Mouse (Mus musculus) Muller cell, postnatal 12 days (primary cell): ENCODE data around the gene Klhdc10.

Experiments used
- DNase-seq: peaks from one replicate; pipeline ENCODE4 v3.0.0-alpha.2; 2015; ENCODE audit errors: inconsistent ontology term

Klhdc10 gene

DNA sequence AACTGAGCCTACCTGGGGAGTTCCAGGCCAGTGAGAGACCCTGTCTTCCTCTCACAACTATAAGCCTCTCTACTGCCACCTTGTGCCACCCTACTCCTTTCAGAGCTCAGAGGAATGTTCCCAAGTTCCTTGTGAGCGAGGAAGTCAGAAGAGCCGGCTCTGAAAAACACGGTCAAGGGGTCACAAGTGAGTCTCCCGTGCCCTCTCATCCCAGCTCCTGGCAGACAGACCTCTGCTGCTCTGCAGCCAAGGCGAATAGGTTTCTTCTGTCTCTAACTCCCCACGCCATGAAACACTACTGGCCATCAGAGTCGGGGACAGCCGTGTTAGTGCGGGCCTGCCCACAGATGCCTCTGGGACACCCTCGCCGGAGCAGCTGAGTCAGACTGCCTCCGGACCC lies 67.0 kb downstream of the Klhdc10 start:
- DNase-seq, result peak; percentile 27

DNA sequence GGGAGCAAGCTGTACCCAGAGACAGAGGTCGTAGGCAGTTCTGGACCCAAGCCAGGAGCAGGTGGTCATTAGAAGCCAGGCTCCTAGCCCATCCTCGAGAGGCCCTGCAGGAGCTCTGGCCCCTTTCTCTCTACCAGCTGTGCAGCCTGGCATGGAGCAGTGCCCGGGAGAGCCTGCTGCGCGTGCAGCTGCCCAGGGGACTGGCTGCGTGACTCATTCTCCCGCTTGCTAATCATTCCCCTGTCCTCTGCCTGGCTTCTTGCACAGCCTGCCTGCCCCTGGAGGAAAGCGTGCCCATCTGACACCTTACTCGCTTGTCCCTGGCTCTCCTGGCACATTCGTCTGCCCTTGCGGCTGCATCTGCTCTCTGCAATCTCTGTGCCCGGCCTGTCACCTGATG lies 67.7 kb downstream of the Klhdc10 start:
- peak; percentile 66 for DNase-seq

DNA sequence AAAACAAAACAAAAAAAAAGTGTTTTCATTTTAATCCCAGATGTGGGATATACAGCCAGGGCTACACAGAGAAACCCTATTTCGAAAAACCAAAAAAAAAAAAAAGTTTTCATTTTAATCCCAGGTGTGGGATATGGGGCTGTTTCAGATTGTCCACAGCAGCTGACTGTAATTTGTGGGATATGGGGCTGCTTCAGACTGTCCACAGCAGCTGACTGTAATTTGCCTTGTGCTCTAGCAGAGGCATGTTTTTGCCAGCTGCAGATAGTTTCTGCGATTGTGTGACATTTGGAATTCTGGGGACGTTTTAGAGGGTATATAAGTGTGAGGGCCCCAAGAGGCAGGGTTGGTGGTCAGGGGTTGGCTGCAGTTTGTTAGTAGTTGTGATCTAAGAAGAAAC lies 70.0 kb downstream of the Klhdc10 start:
- DNase-seq, result no peak

DNA sequence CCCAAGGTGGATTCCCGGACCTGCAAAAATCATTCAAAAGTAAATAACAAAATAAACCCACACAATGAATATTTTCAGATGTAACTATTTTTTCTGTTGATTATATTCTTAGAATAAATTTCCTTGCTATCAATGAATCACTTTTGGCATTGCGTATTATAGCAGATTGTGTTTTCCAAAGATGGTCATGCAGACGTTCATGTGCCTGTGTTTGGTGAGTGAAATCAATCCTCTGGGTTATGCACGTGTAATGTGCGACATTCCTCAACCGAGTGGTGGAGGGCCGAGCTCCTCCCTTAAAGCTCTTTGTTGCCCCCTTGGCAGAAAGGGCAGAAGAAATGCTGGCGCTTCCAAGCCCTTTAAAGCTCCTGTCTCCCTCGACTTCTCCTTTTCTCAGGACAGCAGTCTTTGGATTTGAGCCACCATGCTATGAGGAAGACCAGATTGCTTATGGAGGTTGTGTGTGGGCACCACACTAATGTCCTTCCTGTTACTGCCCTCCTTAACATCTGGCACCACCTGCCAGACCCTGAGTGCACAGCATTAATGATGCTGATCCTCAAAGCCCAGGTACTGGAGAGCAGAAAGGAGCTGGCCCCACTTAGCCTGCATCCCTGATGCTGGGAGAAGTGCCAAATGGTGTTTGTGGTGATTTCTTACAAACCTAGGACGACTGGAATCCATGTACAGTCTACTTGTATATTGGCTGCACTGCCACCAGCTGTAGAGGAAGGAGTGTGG lies 74.5 kb downstream of the Klhdc10 start:
- no peak for DNase-seq

DNA sequence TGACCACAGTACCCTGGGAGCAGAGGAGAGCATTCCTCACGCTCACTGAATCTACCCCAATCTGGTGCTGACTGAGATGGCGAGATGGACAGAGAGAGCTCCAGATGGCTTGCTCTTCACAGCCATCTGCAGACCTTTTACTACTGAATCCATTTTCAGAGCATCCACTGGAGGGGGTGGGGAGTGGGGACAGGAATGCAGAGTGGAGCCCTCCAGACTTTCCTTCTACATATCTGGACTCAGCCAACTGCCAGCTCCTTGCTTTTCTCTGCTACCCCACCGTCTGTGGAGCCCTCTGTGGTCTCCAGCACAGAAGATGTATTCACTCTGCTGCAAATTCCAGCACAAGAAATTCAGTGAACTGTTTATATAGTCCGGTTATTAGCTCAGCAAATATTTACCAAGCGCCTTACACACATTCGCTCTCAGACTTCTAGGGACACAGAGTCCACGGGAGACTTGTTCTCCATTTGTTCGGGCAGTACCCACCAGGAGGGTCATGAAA lies 75.6 kb downstream of the Klhdc10 start:
- DNase-seq, result peak; percentile 58

DNA sequence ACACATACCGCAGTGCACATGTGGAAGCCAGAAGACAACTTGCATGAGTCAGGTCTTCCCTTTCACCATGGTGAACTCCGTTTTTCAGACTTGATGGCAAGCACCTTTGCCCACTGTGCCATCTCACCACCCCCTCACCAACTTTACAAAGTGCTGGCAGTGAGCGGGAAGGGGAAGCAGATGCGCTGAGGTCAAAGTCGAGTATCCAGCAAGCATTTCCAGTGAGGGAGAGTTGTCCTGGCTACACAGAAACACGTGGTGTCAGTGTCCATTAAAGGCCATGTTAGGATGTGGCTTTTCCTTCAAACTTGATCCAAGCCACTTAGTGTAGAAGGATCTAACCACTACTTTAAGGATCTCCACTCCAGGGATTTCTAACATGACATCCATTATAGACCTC lies 76.1 kb downstream of the Klhdc10 start:
- DNase-seq, result no peak

DNA sequence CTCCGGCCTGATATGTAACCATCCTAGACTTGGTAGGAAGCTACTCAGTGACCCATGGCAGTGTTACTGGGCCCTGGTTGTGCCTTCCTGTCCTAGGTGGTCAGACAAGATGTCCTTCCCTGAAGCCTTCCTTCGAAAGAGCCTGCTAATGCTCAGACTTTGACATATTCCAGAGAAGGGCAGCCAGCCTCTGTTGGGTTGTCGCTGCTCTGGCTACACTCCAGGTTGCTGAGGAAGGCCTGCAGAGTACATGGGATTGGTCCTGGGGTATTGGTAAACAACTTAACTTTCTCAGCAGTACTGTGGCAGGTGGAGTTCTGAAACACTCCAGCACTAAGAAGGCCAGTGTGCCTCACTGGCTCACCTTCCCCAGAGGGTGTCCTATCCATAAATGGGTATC lies 77.8 kb downstream of the Klhdc10 start:
- no peak for DNase-seq

DNA sequence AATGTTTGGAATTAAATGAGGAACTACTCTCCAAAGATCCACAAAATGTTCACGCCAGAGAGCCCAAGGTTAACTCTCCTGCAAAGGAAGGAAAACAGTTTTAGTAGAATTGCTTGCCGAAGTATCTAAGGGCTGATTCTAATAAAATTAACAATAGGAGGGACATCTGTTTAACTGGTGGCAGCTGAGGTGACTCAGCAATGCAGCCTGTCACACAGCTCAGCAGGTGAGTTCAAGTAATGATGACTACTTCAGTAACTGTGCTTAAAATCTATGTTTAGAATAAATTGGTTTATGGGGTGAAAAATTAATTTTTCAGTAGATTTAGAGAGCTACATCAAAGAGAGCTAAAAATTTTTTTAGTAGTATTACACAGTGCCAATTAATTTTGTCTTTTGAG lies 81.2 kb downstream of the Klhdc10 start:
- DNase-seq, result no peak

DNA sequence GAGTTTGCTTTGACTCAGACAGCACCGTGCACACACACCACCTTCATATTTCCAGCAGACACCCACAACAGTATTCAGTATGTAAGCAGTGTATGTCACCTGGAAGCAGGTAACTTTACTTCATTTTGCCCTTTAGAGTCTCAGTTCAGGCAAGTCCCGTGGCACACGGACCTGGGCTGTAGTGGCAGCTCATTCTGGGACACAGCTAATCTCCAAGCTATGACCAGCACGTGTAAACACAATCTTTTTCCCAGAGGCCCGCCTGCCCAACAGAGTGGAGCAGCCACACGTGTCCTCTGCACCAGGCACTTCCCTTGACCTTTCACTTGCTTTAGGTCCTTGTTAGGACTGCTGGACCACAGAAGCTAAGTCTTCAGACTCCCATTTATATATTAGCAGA lies 84.8 kb downstream of the Klhdc10 start:
- DNase-seq, result no peak

DNA sequence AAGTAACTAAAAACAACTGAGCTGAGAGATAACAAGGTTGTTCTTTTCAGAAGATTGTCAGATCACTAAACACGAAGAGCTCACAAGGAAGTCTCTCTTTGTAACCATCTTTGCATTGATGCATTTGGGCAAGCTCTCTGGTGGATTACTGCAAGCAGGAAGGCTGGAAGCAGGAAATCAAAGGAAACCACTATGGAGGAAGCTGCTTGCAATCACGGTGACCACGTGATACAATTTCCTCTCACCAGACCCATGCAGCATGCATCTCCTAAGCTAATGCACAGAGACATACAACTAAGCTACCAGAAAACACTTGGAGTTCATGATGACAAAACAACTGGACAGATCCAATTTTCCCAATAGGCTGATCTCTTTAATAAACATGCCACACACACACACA lies 97.4 kb downstream of the Klhdc10 start:
- no peak for DNase-seq
